Mouse (Mus musculus) heart, postnatal 25 days (tissue): ENCODE measurements around the gene Plekhg5. TPM values are rescaled to one million over a fixed set of nuclear protein-coding genes. Genes with fewer than 3 reads are reported as not detected.
A peak's percentile ranks its signal among the peaks of the same experiment; 100 is the strongest.

Source experiments
- DNase-seq: peaks from one replicate; pipeline ENCODE4 v3.0.0; 2022; ENCODE audit warnings: low spot score
- intact Hi-C: fragments of 180-260 bp; cut with DNase I; formaldehyde crosslinking; loops from one replicate; pipeline ENCODE4 v1.15.1; 2025
- total RNA-seq, 2 experiments: library from RNA; stranded (reverse); gene quantifications; 2 replicates each; pipeline ENCODE4 v1.2.3; 2021

Gene Plekhg5
- total RNA-seq, 2 experiments from 2014 or later, result 18.7 to 18.9 TPM

GRCm38 (mm10) chr4:152119396-152120292 lies 47.3 kb downstream of the Plekhg5 start:
- intact Hi-C loops, result no loop called here
- DNase-seq, result no peak

- DNase-seq, result no peak
- intact Hi-C loops, result no loop called here
These were observed 48.2 kb downstream of the Plekhg5 start for GRCm38 (mm10) chr4:152120311-152121182.

GRCm38 (mm10) chr4:152121183-152121505 lies 48.8 kb downstream of the Plekhg5 start:
- intact Hi-C loops, result no loop called here
- no peak for DNase-seq

- DNase-seq, result no peak
- intact Hi-C loops, result no loop called here
These were observed 52.2 kb downstream of the Plekhg5 start for GRCm38 (mm10) chr4:152124361-152124961.

- intact Hi-C loops, result no loop called here
- DNase-seq, result peak; percentile 66
These were observed 53.1 kb downstream of the Plekhg5 start for GRCm38 (mm10) chr4:152125161-152126025.

GRCm38 (mm10) chr4:152126026-152126920 lies 54.0 kb downstream of the Plekhg5 start:
- no peak for DNase-seq
- intact Hi-C loops, result no loop called here

GRCm38 (mm10) chr4:152127884-152128283 lies 55.6 kb downstream of the Plekhg5 start:
- intact Hi-C loops, result no loop called here
- no peak for DNase-seq

GRCm38 (mm10) chr4:152128784-152129183 lies 56.5 kb downstream of the Plekhg5 start:
- intact Hi-C loops, result no loop called here
- DNase-seq, result no peak

GRCm38 (mm10) chr4:152129395-152129930 lies 57.2 kb downstream of the Plekhg5 start:
- no peak for DNase-seq
- intact Hi-C loops, result no loop called here

- intact Hi-C loops, result no loop called here
- no peak for DNase-seq
These were observed 58.7 kb downstream of the Plekhg5 start for GRCm38 (mm10) chr4:152130771-152131653.

- intact Hi-C loops, result no loop called here
- no peak for DNase-seq
These were observed 59.8 kb downstream of the Plekhg5 start for GRCm38 (mm10) chr4:152131809-152132771.

- intact Hi-C loops, result no loop called here
- no peak for DNase-seq
These were observed 60.5 kb downstream of the Plekhg5 start for GRCm38 (mm10) chr4:152132772-152133169.

- intact Hi-C loops, result no loop called here
- no peak for DNase-seq
These were observed 60.9 kb downstream of the Plekhg5 start for GRCm38 (mm10) chr4:152133213-152133612.

GRCm38 (mm10) chr4:152134507-152134906 lies 62.2 kb downstream of the Plekhg5 start:
- intact Hi-C loops, result no loop called here
- DNase-seq, result no peak

- intact Hi-C loops, result no loop called here
- DNase-seq, result no peak
These were observed 63.1 kb downstream of the Plekhg5 start for GRCm38 (mm10) chr4:152135363-152135762.

- intact Hi-C loops, result no loop called here
- DNase-seq, result no peak
These were observed 64.0 kb downstream of the Plekhg5 start for GRCm38 (mm10) chr4:152136112-152136875.
